Mouse (Mus musculus) macrophage (primary cell): Measurements from ENCODE around the gene Dhrs2. TPM values are rescaled to one million over a fixed set of nuclear protein-coding genes. Genes with fewer than 3 reads are reported as not detected.

Experiments
- polyA plus RNA-seq: library from polyadenylated mRNA; stranded (reverse); fragments of 250-400 nt; gene quantifications from 3 replicates; pipeline ENCODE4 v1.2.4, GENCODE M21; 2018; ENCODE audit warnings: inconsistent platforms

Dhrs2 gene
- polyA plus RNA-seq, 1 experiment from 2014 or later = not detected

Other genes starting within 250 kb of the Dhrs2 start
- gene Gm17428, start 245.1 kb upstream of the Dhrs2 start, polyA plus RNA-seq = not detected in 3 replicates
- gene Myh7, start 227.4 kb upstream of the Dhrs2 start, polyA plus RNA-seq = not detected in 3 replicates
- gene Ngdn, start 206.6 kb upstream of the Dhrs2 start, polyA plus RNA-seq = 28.2 to 50.2 TPM (median 38.8 TPM) in 3 replicates
- gene Zfhx2, start 129.7 kb upstream of the Dhrs2 start, polyA plus RNA-seq = 2.1 to 2.9 TPM (median 2.7 TPM) in 3 replicates
- gene Thtpa, start 127.2 kb upstream of the Dhrs2 start, polyA plus RNA-seq = 6.1 to 8.7 TPM (median 8.1 TPM) in 3 replicates
- gene Ap1g2, start 115.4 kb upstream of the Dhrs2 start, polyA plus RNA-seq = 18.1 to 20.8 TPM (median 18.4 TPM) in 3 replicates
- 0.05 TPM in 1 of 3 replicates, not detected in the others for gene Jph4, start 105.1 kb upstream of the Dhrs2 start, polyA plus RNA-seq